Mouse (Mus musculus): Measurements from ENCODE around the gene Ppp1r13l. TPM values are rescaled to one million over a fixed set of nuclear protein-coding genes. Genes with fewer than 3 reads are reported as not detected.

Ppp1r13l gene
- total and polyA plus RNA-seq, 2 experiments = 0.18 to 4.6 TPM

GRCm38 (mm10) chr7:19361720-19362119, 2.2 kb downstream of the Ppp1r13l start:
- DNase-seq (ENCODE audit: extremely low read depth, low read depth, low spot score) = peak; percentile 59
- Histone ChIP-seq H3K36me3 (ENCODE audit: control insufficient read depth, insufficient read depth, low read length) (no peaks in the 10 kb centered on the region), H3K27ac (replicated peaks; ENCODE audit: insufficient read depth, low read depth, low read length) (no peak overlapping the region; the same call in 1 of the 2 replicates), H3K27me3 (ENCODE audit: control insufficient read depth, insufficient read depth, low read length) (no peaks in the 10 kb centered on the region), H3K79me2 (ENCODE audit: control insufficient read depth, insufficient read depth, low read length) (no peaks in the 10 kb centered on the region), H3K4me3 (ENCODE audit: insufficient read depth, low read depth, low read length) (peak overlapping the region; percentile 78), H3K4me1 (ENCODE audit: control insufficient read depth, insufficient read depth, low read length) (peaks cover 4% of the 10 kb centered on the region; the same call in 1 of the 2 replicates), H3K9ac (ENCODE audit: low read depth, low read length) (peak overlapping the region; percentile 73)
- WGBS = 5% methylated on average over 16 of the region's 16 CpGs
- TF ChIP-seq POLR2A (IDR thresholded peaks at IDR 0.05; ENCODE audit: extremely low read depth, insufficient read depth, low read length) (no peak), CTCF (IDR thresholded peaks at IDR 0.05; ENCODE audit: low read depth, low read length) (peak; percentile 89)

- no peak for TF ChIP-seq POLR2A (IDR thresholded peaks at IDR 0.05; ENCODE audit: extremely low read depth, insufficient read depth, low read length)
- no peak for TF ChIP-seq CTCF (IDR thresholded peaks at IDR 0.05; ENCODE audit: low read depth, low read length)
- Histone ChIP-seq H3K79me2 (ENCODE audit: control insufficient read depth, insufficient read depth, low read length) (no peaks in the 10 kb centered on the region), H3K27me3 (ENCODE audit: control insufficient read depth, insufficient read depth, low read length) (no peaks in the 10 kb centered on the region), H3K36me3 (ENCODE audit: control insufficient read depth, insufficient read depth, low read length) (no peaks in the 10 kb centered on the region), H3K4me1 (ENCODE audit: control insufficient read depth, insufficient read depth, low read length) (peaks cover 4% of the 10 kb centered on the region; the same call in 1 of the 2 replicates), H3K4me3 (ENCODE audit: insufficient read depth, low read depth, low read length) (no peak overlapping the region), H3K9ac (ENCODE audit: low read depth, low read length) (no peak overlapping the region), H3K27ac (replicated peaks; ENCODE audit: insufficient read depth, low read depth, low read length) (no peak overlapping the region)
- WGBS = 48% methylated on average over 4 of the region's 4 CpGs
- peak; percentile 60 for DNase-seq (ENCODE audit: extremely low read depth, low read depth, low spot score)
Measured at GRCm38 (mm10) chr7:19362276-19362675, 2.7 kb downstream of the Ppp1r13l start.

- Histone ChIP-seq H3K4me1 (ENCODE audit: control insufficient read depth, insufficient read depth, low read length) (peaks cover 2% of the 10 kb centered on the region; the same call in 1 of the 2 replicates), H3K9ac (ENCODE audit: low read depth, low read length) (no peak overlapping the region), H3K79me2 (ENCODE audit: control insufficient read depth, insufficient read depth, low read length) (no peaks in the 10 kb centered on the region), H3K27ac (replicated peaks; ENCODE audit: insufficient read depth, low read depth, low read length) (no peak overlapping the region), H3K27me3 (ENCODE audit: control insufficient read depth, insufficient read depth, low read length) (no peaks in the 10 kb centered on the region), H3K36me3 (ENCODE audit: control insufficient read depth, insufficient read depth, low read length) (no peaks in the 10 kb centered on the region), H3K4me3 (ENCODE audit: insufficient read depth, low read depth, low read length) (no peak overlapping the region; the same call in 1 of the 2 replicates)
- WGBS = 9% methylated on average over 18 of the region's 18 CpGs
- TF ChIP-seq CTCF (IDR thresholded peaks at IDR 0.05; ENCODE audit: low read depth, low read length) = peak; percentile 93
- no peak for TF ChIP-seq POLR2A (IDR thresholded peaks at IDR 0.05; ENCODE audit: extremely low read depth, insufficient read depth, low read length)
- DNase-seq (ENCODE audit: extremely low read depth, low read depth, low spot score) = no peak
Measured at GRCm38 (mm10) chr7:19363881-19364280, 4.3 kb downstream of the Ppp1r13l start.

- Histone ChIP-seq H3K79me2 (ENCODE audit: control insufficient read depth, insufficient read depth, low read length) (no peaks in the 10 kb centered on the region), H3K27me3 (ENCODE audit: control insufficient read depth, insufficient read depth, low read length) (no peaks in the 10 kb centered on the region), H3K27ac (replicated peaks; ENCODE audit: insufficient read depth, low read depth, low read length) (no peak overlapping the region), H3K36me3 (ENCODE audit: control insufficient read depth, insufficient read depth, low read length) (no peaks in the 10 kb centered on the region), H3K4me3 (ENCODE audit: insufficient read depth, low read depth, low read length) (no peak overlapping the region), H3K9ac (ENCODE audit: low read depth, low read length) (no peak overlapping the region), H3K4me1 (ENCODE audit: control insufficient read depth, insufficient read depth, low read length) (peaks cover 2% of the 10 kb centered on the region; the same call in 1 of the 2 replicates)
- DNase-seq (ENCODE audit: extremely low read depth, low read depth, low spot score) = no peak
- 64% methylated on average over 4 of the region's 4 CpGs for WGBS
- TF ChIP-seq POLR2A (IDR thresholded peaks at IDR 0.05; ENCODE audit: extremely low read depth, insufficient read depth, low read length) (no peak), CTCF (IDR thresholded peaks at IDR 0.05; ENCODE audit: low read depth, low read length) (no peak)
Measured at GRCm38 (mm10) chr7:19365376-19365775, 5.8 kb downstream of the Ppp1r13l start.

GRCm38 (mm10) chr7:19368380-19368779, 8.8 kb downstream of the Ppp1r13l start:
- TF ChIP-seq CTCF (IDR thresholded peaks at IDR 0.05; ENCODE audit: low read depth, low read length) = no peak
- TF ChIP-seq POLR2A (IDR thresholded peaks at IDR 0.05; ENCODE audit: extremely low read depth, insufficient read depth, low read length) = no peak
- H3K4me1 ChIP-seq (ENCODE audit: control insufficient read depth, insufficient read depth, low read length) = peaks cover under 1% of the 10 kb centered on the region; the same call in 1 of the 2 replicates
- H3K4me3 ChIP-seq (ENCODE audit: insufficient read depth, low read depth, low read length) = no peak overlapping the region
- no peak overlapping the region for H3K27ac ChIP-seq (replicated peaks; ENCODE audit: insufficient read depth, low read depth, low read length)
- no peak for DNase-seq (ENCODE audit: extremely low read depth, low read depth, low spot score)
- H3K79me2 ChIP-seq (ENCODE audit: control insufficient read depth, insufficient read depth, low read length) = no peaks in the 10 kb centered on the region
- WGBS = 29% methylated on average over 16 of the region's 16 CpGs
- H3K27me3 ChIP-seq (ENCODE audit: control insufficient read depth, insufficient read depth, low read length) = no peaks in the 10 kb centered on the region
- no peak overlapping the region for H3K9ac ChIP-seq (ENCODE audit: low read depth, low read length)
- no peaks in the 10 kb centered on the region for H3K36me3 ChIP-seq (ENCODE audit: control insufficient read depth, insufficient read depth, low read length)

DNA sequence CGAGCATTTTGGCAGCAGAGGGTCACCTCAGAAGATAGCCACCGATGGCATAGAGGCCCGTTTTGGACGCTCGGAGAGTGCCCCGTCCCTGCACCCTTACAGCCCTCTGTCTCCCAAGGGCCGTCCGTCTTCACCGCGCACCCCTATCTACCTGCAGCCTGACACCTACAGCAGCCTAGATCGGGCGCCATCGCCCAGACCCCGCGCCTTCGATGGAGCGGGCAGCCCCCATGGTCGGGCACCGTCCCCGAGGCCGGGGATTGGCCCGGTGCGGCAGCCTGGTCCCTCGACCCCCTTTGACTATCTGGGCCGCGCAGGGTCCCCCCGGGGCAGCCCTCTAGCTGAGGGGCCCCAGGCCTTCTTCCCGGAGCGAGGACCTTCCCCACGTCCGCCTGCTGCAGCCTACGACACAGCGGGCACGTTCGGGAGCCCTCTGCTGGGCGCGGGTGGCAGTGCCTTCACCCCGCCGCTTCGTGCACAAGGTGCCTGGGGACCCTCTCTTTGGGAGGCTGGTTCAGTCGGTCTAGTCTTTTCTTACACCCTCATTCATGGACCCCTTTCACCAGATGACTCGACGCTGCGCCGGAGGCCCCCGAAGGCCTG, 10.4 kb downstream of the Ppp1r13l start:
- TF ChIP-seq CTCF (IDR thresholded peaks at IDR 0.05; ENCODE audit: low read depth, low read length) (peak; percentile 74), POLR2A (IDR thresholded peaks at IDR 0.05; ENCODE audit: extremely low read depth, insufficient read depth, low read length) (no peak)
- Histone ChIP-seq H3K36me3 (ENCODE audit: control insufficient read depth, insufficient read depth, low read length) (no peaks in the 10 kb centered on the region), H3K27me3 (ENCODE audit: control insufficient read depth, insufficient read depth, low read length) (no peaks in the 10 kb centered on the region), H3K27ac (replicated peaks; ENCODE audit: insufficient read depth, low read depth, low read length) (no peak overlapping the region), H3K79me2 (ENCODE audit: control insufficient read depth, insufficient read depth, low read length) (no peaks in the 10 kb centered on the region), H3K4me1 (ENCODE audit: control insufficient read depth, insufficient read depth, low read length) (no peaks in the 10 kb centered on the region), H3K4me3 (ENCODE audit: insufficient read depth, low read depth, low read length) (no peak overlapping the region), H3K9ac (ENCODE audit: low read depth, low read length) (peak overlapping the region; percentile 45; the same call in 1 of the 2 replicates)
- WGBS = 28% methylated on average over 46 of the region's 46 CpGs
- no peak for DNase-seq (ENCODE audit: extremely low read depth, low read depth, low spot score)
